36 mouse cellular contexts compared by ENCODE assay signal in genomic region chr7:43454371-43454770, GRCm38 (mm10). TPM values are rescaled to one million over a fixed set of nuclear protein-coding genes. Genes with fewer than 3 reads are reported as not detected.
DNase-seq lines count a peak whose midpoint lies in the region; ATAC-seq and TF ChIP-seq lines count a peak whose summit lies in the region.
"Had no signal": no experiment of that assay in that cellular context is flagged by ENCODE, and none has a peak within 500 bp of the region (broad histone marks: within the 10 kb centered on the region; RNA-seq: fewer than 3 reads in every experiment).

No protein-coding gene starts in this region.

- no peak overlapping the region for H3K4me3 ChIP-seq in intestine, embryonic 16.5 days (ENCODE audit: low read length)
- H3K4me3 ChIP-seq in intestine, embryonic 15.5 days (replicated peaks), result no peak overlapping the region
- no peak overlapping the region for H3K4me3 ChIP-seq in kidney, embryonic 16.5 days (ENCODE audit: low read length)
- no peak overlapping the region for H3K4me3 ChIP-seq in brown adipose tissue, adult 24 weeks (ENCODE audit: insufficient read depth, low read depth, low read length)
- H3K4me3 ChIP-seq in stomach, postnatal 0 days (ENCODE audit: low read depth, low read length), result no peak overlapping the region
- H3K4me3 ChIP-seq in midbrain, embryonic 16.5 days (ENCODE audit: low read depth, low read length), result no peak overlapping the region
- H3K4me3 ChIP-seq: erythroblast, embryonic 14.5 days; gastrocnemius, adult 2 months; heart, embryonic 12.5 days; left cerebral cortex, adult 2 months; limb, embryonic 13.5 days; myocyte; neural tube, embryonic 12.5 days had no signal

- H3K9ac ChIP-seq in intestine, embryonic 16.5 days (ENCODE audit: low read depth, low read length), result no peak overlapping the region
- no peak overlapping the region for H3K9ac ChIP-seq in intestine, embryonic 15.5 days
- no peak overlapping the region for H3K9ac ChIP-seq in kidney, embryonic 16.5 days (replicated peaks; ENCODE audit: low read length)
- H3K9ac ChIP-seq in stomach, postnatal 0 days (ENCODE audit: low read length), result no peak overlapping the region
- H3K9ac ChIP-seq in midbrain, embryonic 16.5 days (ENCODE audit: low read depth, low read length), result no peak overlapping the region
- H3K9ac ChIP-seq: heart, embryonic 12.5 days; hindbrain, embryonic 14.5 days; limb, embryonic 13.5 days; neural tube, embryonic 12.5 days had no signal

- H3K4me2 ChIP-seq in intestine, embryonic 16.5 days (ENCODE audit: low read depth, low read length), result no peak overlapping the region
- no peak overlapping the region for H3K4me2 ChIP-seq in intestine, embryonic 15.5 days (replicated peaks)
- H3K4me2 ChIP-seq in kidney, embryonic 16.5 days (replicated peaks; ENCODE audit: low read depth, low read length), result no peak overlapping the region
- H3K4me2 ChIP-seq in stomach, postnatal 0 days (replicated peaks; ENCODE audit: low read depth), result no peak overlapping the region
- H3K4me2 ChIP-seq in midbrain, embryonic 16.5 days (ENCODE audit: low read length), result no peak overlapping the region
- H3K4me2 ChIP-seq: heart, embryonic 12.5 days; hindbrain, embryonic 14.5 days; limb, embryonic 13.5 days; liver, embryonic 11.5 days; midbrain, embryonic 11.5 days; neural tube, embryonic 12.5 days had no signal

- no peak for TF ChIP-seq EP300 in stomach, postnatal 0 days (optimal IDR thresholded peaks at IDR 0.05)

- TF ChIP-seq CTCF in stomach, postnatal 0 days (IDR thresholded peaks at IDR 0.05; ENCODE audit: low read depth), result no peak

- H3K36me3 ChIP-seq in intestine, embryonic 16.5 days (ENCODE audit: control insufficient read depth, insufficient read depth, low read length), result peaks cover 17% of the 10 kb centered on the region; the same call in 1 of the 2 replicates
- peaks cover 27% of the 10 kb centered on the region for H3K36me3 ChIP-seq in intestine, embryonic 15.5 days
- peaks cover 63% of the 10 kb centered on the region for H3K36me3 ChIP-seq in kidney, embryonic 16.5 days (ENCODE audit: insufficient read depth, low read length)
- H3K36me3 ChIP-seq in stomach, postnatal 0 days (ENCODE audit: control insufficient read depth, insufficient read depth, low read length), result peaks cover 14% of the 10 kb centered on the region
- H3K36me3 ChIP-seq in midbrain, embryonic 16.5 days (ENCODE audit: control insufficient read depth, insufficient read depth, low read length), result peaks cover 18% of the 10 kb centered on the region

- 88% methylated on average over 6 of the region's 6 CpGs for WGBS in intestine, embryonic 16.5 days
- WGBS in intestine, embryonic 15.5 days, result 88% methylated on average over 6 of the region's 6 CpGs
- WGBS in kidney, embryonic 16.5 days, result 78% methylated on average over 6 of the region's 6 CpGs
- WGBS in stomach, postnatal 0 days, result 82% methylated on average over 6 of the region's 6 CpGs
- WGBS in midbrain, embryonic 16.5 days, result 95% methylated on average over 6 of the region's 6 CpGs

- no peak overlapping the region for H3K27ac ChIP-seq in intestine, embryonic 16.5 days (ENCODE audit: low read length)
- no peak overlapping the region for H3K27ac ChIP-seq in intestine, embryonic 15.5 days
- H3K27ac ChIP-seq in kidney, embryonic 16.5 days (ENCODE audit: low read length), result no peak overlapping the region
- H3K27ac ChIP-seq in brown adipose tissue, adult 24 weeks (replicated peaks; ENCODE audit: low read depth, low read length), result peak overlapping the region; percentile 60
- H3K27ac ChIP-seq in stomach, postnatal 0 days (replicated peaks), result peak overlapping the region; percentile 71
- H3K27ac ChIP-seq in midbrain, embryonic 16.5 days (ENCODE audit: low read length), result no peak overlapping the region
- H3K27ac ChIP-seq: gastrocnemius, adult 2 months; hindbrain, embryonic 14.5 days; left cerebral cortex, adult 2 months; limb, embryonic 13.5 days; neural tube, embryonic 12.5 days had no signal

- H3K9me3 ChIP-seq in intestine, embryonic 16.5 days (ENCODE audit: control insufficient read depth, low read length), result no peaks in the 10 kb centered on the region
- H3K9me3 ChIP-seq in intestine, embryonic 15.5 days, result no peaks in the 10 kb centered on the region
- no peaks in the 10 kb centered on the region for H3K9me3 ChIP-seq in kidney, embryonic 16.5 days (ENCODE audit: low read length)
- no peaks in the 10 kb centered on the region for H3K9me3 ChIP-seq in stomach, postnatal 0 days (ENCODE audit: control insufficient read depth, low read length)
- H3K9me3 ChIP-seq in midbrain, embryonic 16.5 days (replicated peaks; ENCODE audit: control insufficient read depth, low read length, poor library complexity, severe bottlenecking), result no peaks in the 10 kb centered on the region
- H3K9me3 ChIP-seq: heart, embryonic 12.5 days; limb, embryonic 13.5 days; neural tube, embryonic 12.5 days had no signal

- no peaks in the 10 kb centered on the region for H3K4me1 ChIP-seq in intestine, embryonic 16.5 days (ENCODE audit: control insufficient read depth, insufficient read depth, low read length)
- no peaks in the 10 kb centered on the region for H3K4me1 ChIP-seq in intestine, embryonic 15.5 days (replicated peaks)
- H3K4me1 ChIP-seq in kidney, embryonic 16.5 days (ENCODE audit: insufficient read depth, low read length), result no peaks in the 10 kb centered on the region
- H3K4me1 ChIP-seq in brown adipose tissue, adult 24 weeks (ENCODE audit: control insufficient read depth, insufficient read depth, insufficient read length, low read length), result peaks cover 23% of the 10 kb centered on the region
- no peaks in the 10 kb centered on the region for H3K4me1 ChIP-seq in stomach, postnatal 0 days (replicated peaks; ENCODE audit: control insufficient read depth, insufficient read depth)
- H3K4me1 ChIP-seq in midbrain, embryonic 16.5 days (ENCODE audit: control insufficient read depth, insufficient read depth, low read length), result no peaks in the 10 kb centered on the region
- H3K4me1 ChIP-seq: limb, embryonic 13.5 days; neural tube, embryonic 12.5 days had no signal

- peak; percentile 31 for ATAC-seq in intestine, embryonic 16.5 days
- ATAC-seq in intestine, embryonic 15.5 days, result no peak
- no peak for ATAC-seq in kidney, embryonic 16.5 days (ENCODE audit: low FRiP score, low TSS enrichment)
- ATAC-seq in stomach, postnatal 0 days (ENCODE audit: low FRiP score, low TSS enrichment), result peak; percentile 4; the same call in 1 of the 2 replicates
- ATAC-seq in midbrain, embryonic 16.5 days, result no peak
- ATAC-seq: activated CD4-positive, CD25-positive, alpha-beta regulatory T cell, adult 4 months; forebrain, embryonic 16.5 days had no signal

- no peaks in the 10 kb centered on the region for H3K27me3 ChIP-seq in intestine, embryonic 16.5 days (replicated peaks; ENCODE audit: control insufficient read depth, insufficient read depth, low read length)
- no peaks in the 10 kb centered on the region for H3K27me3 ChIP-seq in intestine, embryonic 15.5 days (replicated peaks)
- no peaks in the 10 kb centered on the region for H3K27me3 ChIP-seq in kidney, embryonic 16.5 days (ENCODE audit: insufficient read depth, low read length)
- no peaks in the 10 kb centered on the region for H3K27me3 ChIP-seq in stomach, postnatal 0 days (ENCODE audit: control insufficient read depth, insufficient read depth, low read length)
- no peaks in the 10 kb centered on the region for H3K27me3 ChIP-seq in midbrain, embryonic 16.5 days (ENCODE audit: control insufficient read depth, insufficient read depth, low read depth, low read length)
- H3K27me3 ChIP-seq: CH12.LX; heart, embryonic 12.5 days; limb, embryonic 13.5 days; neural tube, embryonic 12.5 days had no signal

- DNase-seq in kidney, adult 9 months, result peak; percentile 65
- DNase-seq in stomach, postnatal 0 days (ENCODE audit: low spot score), result no peak
- DNase-seq: cerebellum, adult 2 months; cerebellum, postnatal 14 days; gastrocnemius, adult 2 months; gastrocnemius, postnatal 36 days; heart, adult 18-20 months; right cerebral cortex, adult 18-20 months had no signal

RNA-seq across cellular contexts. Expression of gene Vsig10l, which starts 8.6 kb away (rescaled TPM):
- polyA plus RNA-seq in intestine, embryonic 16.5 days (2015; fragmentation: Nextera tagmentation; extraction: Ambion mirVana), result 2.7 and 2.8 TPM in 2 replicates
- 2.4 and 4.1 TPM in 2 replicates for polyA plus RNA-seq in intestine, embryonic 15.5 days (2015; fragmentation: Nextera tagmentation; extraction: Ambion mirVana)
- 4.6 and 5.5 TPM in 2 replicates for polyA plus RNA-seq in kidney, embryonic 16.5 days (2015; fragmentation: Nextera tagmentation; extraction: Ambion mirVana)
- polyA plus RNA-seq in brown adipose tissue, adult 24 weeks (2012; ENCODE audit: insufficient read depth, insufficient read length, missing spikeins), result 1.9 and 3.5 TPM in 2 replicates
- polyA plus RNA-seq in stomach, postnatal 0 days (2015; fragmentation: Nextera tagmentation; extraction: Ambion mirVana), result 36.1 and 40.5 TPM in 2 replicates
- polyA plus RNA-seq in midbrain, embryonic 16.5 days (2015; fragmentation: Nextera tagmentation; extraction: Ambion mirVana), result 15.5 and 15.7 TPM in 2 replicates

RNA-seq across cellular contexts. Expression of gene Gm45233, which starts 10.4 kb away (rescaled TPM):
- 0.20 and 0.32 TPM in 2 replicates for polyA plus RNA-seq in intestine, embryonic 16.5 days (2015; fragmentation: Nextera tagmentation; extraction: Ambion mirVana)
- polyA plus RNA-seq in intestine, embryonic 15.5 days (2015; fragmentation: Nextera tagmentation; extraction: Ambion mirVana), result 0.40 and 0.52 TPM in 2 replicates
- polyA plus RNA-seq in kidney, embryonic 16.5 days (2015; fragmentation: Nextera tagmentation; extraction: Ambion mirVana), result 1.2 TPM in 1 of 2 replicates, not detected in the other
- polyA plus RNA-seq in brown adipose tissue, adult 24 weeks (2012; ENCODE audit: insufficient read depth, insufficient read length, missing spikeins), result not detected in 2 replicates
- 0.34 and 0.46 TPM in 2 replicates for polyA plus RNA-seq in stomach, postnatal 0 days (2015; fragmentation: Nextera tagmentation; extraction: Ambion mirVana)
- polyA plus RNA-seq in midbrain, embryonic 16.5 days (2015; fragmentation: Nextera tagmentation; extraction: Ambion mirVana), result 0.36 and 1.2 TPM in 2 replicates
- polyA plus RNA-seq: activated CD4-positive, CD25-positive, alpha-beta regulatory T cell, adult 4 months; erythroblast, embryonic 14.5 days; forebrain, embryonic 11.5 days; heart, embryonic 12.5 days; limb, embryonic 13.5 days; lung, embryonic 16.5 days; midbrain, embryonic 11.5 days; spleen, adult 2 months had no signal

RNA-seq across cellular contexts. Expression of gene Etfb, which starts 10.5 kb away (rescaled TPM):
- 551 and 568 TPM in 2 replicates for polyA plus RNA-seq in intestine, embryonic 16.5 days (2015; fragmentation: Nextera tagmentation; extraction: Ambion mirVana)
- polyA plus RNA-seq in intestine, embryonic 15.5 days (2015; fragmentation: Nextera tagmentation; extraction: Ambion mirVana), result 429 and 478 TPM in 2 replicates
- polyA plus RNA-seq in kidney, embryonic 16.5 days (2015; fragmentation: Nextera tagmentation; extraction: Ambion mirVana), result 383 and 436 TPM in 2 replicates
- polyA plus RNA-seq in brown adipose tissue, adult 24 weeks (2012; ENCODE audit: insufficient read depth, insufficient read length, missing spikeins), result 2,383 and 2,841 TPM in 2 replicates
- polyA plus RNA-seq in stomach, postnatal 0 days (2015; fragmentation: Nextera tagmentation; extraction: Ambion mirVana), result 513 and 521 TPM in 2 replicates
- 96.3 and 105 TPM in 2 replicates for polyA plus RNA-seq in midbrain, embryonic 16.5 days (2015; fragmentation: Nextera tagmentation; extraction: Ambion mirVana)

RNA-seq across cellular contexts. Expression of gene Cldnd2, which starts 13.8 kb away (rescaled TPM):
- polyA plus RNA-seq in intestine, embryonic 16.5 days (2015; fragmentation: Nextera tagmentation; extraction: Ambion mirVana), result not detected in 2 replicates
- polyA plus RNA-seq in intestine, embryonic 15.5 days (2015; fragmentation: Nextera tagmentation; extraction: Ambion mirVana), result 0.23 TPM in 1 of 2 replicates, not detected in the other
- polyA plus RNA-seq in kidney, embryonic 16.5 days (2015; fragmentation: Nextera tagmentation; extraction: Ambion mirVana), result not detected in 2 replicates
- not detected in 2 replicates for polyA plus RNA-seq in brown adipose tissue, adult 24 weeks (2012; ENCODE audit: insufficient read depth, insufficient read length, missing spikeins)
- not detected in 2 replicates for polyA plus RNA-seq in stomach, postnatal 0 days (2015; fragmentation: Nextera tagmentation; extraction: Ambion mirVana)
- polyA plus RNA-seq in midbrain, embryonic 16.5 days (2015; fragmentation: Nextera tagmentation; extraction: Ambion mirVana), result not detected in 2 replicates
- polyA plus RNA-seq: adrenal gland, adult 2 months; brain, embryonic 14.5 days; C2C12; cerebellum, adult 2 months; cortical plate, adult 2 months; embryonic facial prominence, embryonic 14.5 days; erythroblast, embryonic 14.5 days; forebrain, embryonic 11.5 days; forebrain, embryonic 16.5 days; heart, embryonic 12.5 days; heart, postnatal 0 days; hindbrain, embryonic 14.5 days; limb, embryonic 13.5 days; liver, embryonic 11.5 days; liver, embryonic 16.5 days; lung, embryonic 16.5 days; midbrain, embryonic 11.5 days; midbrain, postnatal 0 days; myocyte; neural tube, embryonic 12.5 days had no signal

RNA-seq across cellular contexts. Expression of gene Nkg7, which starts 17.5 kb away (rescaled TPM):
- 4.1 and 4.3 TPM in 2 replicates for polyA plus RNA-seq in intestine, embryonic 16.5 days (2015; fragmentation: Nextera tagmentation; extraction: Ambion mirVana)
- 2.3 and 3.6 TPM in 2 replicates for polyA plus RNA-seq in intestine, embryonic 15.5 days (2015; fragmentation: Nextera tagmentation; extraction: Ambion mirVana)
- 0.92 TPM in 1 of 2 replicates, not detected in the other for polyA plus RNA-seq in kidney, embryonic 16.5 days (2015; fragmentation: Nextera tagmentation; extraction: Ambion mirVana)
- polyA plus RNA-seq in brown adipose tissue, adult 24 weeks (2012; ENCODE audit: insufficient read depth, insufficient read length, missing spikeins), result 2.2 TPM in 1 of 2 replicates, not detected in the other
- polyA plus RNA-seq in stomach, postnatal 0 days (2015; fragmentation: Nextera tagmentation; extraction: Ambion mirVana), result 0.62 and 0.79 TPM in 2 replicates
- not detected in 2 replicates for polyA plus RNA-seq in midbrain, embryonic 16.5 days (2015; fragmentation: Nextera tagmentation; extraction: Ambion mirVana)
- polyA plus RNA-seq: brain, embryonic 14.5 days; cortical plate, adult 2 months; erythroblast, embryonic 14.5 days; forebrain, embryonic 11.5 days; forebrain, embryonic 16.5 days; hindbrain, embryonic 14.5 days; midbrain, embryonic 11.5 days; myocyte had no signal

Comparison
In these comparisons a context has a peak if more than half of its experiments do, and no peak if none do; other contexts are left out.
1. ATAC-seq: peak in intestine, embryonic 16.5 days (single experiment) and stomach, postnatal 0 days (single experiment); none in intestine, embryonic 15.5 days (single experiment), kidney, embryonic 16.5 days (single experiment) and midbrain, embryonic 16.5 days (single experiment).
2. H3K27ac ChIP-seq: peak in brown adipose tissue, adult 24 weeks (single experiment) and stomach, postnatal 0 days (single experiment); none in intestine, embryonic 16.5 days (single experiment), intestine, embryonic 15.5 days (single experiment), kidney, embryonic 16.5 days (single experiment) and midbrain, embryonic 16.5 days (single experiment).